Mouse (Mus musculus): ENCODE measurements around the gene Frmd8.

The Frmd8 gene

DNA sequence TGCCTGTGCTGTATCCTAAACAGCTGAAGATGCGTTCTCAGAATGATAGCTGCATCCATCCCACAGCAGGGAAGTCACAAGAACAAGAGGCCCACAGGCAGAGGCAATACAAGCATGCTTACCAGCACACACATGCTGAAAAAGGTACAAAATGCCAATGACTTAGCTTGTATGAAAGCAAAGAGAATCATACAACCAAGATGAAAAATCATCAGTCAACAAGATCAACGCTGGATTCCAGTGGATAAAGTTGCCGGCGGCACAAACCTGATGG is 36.2 kb downstream of the Frmd8 start:
- DNase-seq (ENCODE audit: low read depth, low spot score) = no peak

DNA sequence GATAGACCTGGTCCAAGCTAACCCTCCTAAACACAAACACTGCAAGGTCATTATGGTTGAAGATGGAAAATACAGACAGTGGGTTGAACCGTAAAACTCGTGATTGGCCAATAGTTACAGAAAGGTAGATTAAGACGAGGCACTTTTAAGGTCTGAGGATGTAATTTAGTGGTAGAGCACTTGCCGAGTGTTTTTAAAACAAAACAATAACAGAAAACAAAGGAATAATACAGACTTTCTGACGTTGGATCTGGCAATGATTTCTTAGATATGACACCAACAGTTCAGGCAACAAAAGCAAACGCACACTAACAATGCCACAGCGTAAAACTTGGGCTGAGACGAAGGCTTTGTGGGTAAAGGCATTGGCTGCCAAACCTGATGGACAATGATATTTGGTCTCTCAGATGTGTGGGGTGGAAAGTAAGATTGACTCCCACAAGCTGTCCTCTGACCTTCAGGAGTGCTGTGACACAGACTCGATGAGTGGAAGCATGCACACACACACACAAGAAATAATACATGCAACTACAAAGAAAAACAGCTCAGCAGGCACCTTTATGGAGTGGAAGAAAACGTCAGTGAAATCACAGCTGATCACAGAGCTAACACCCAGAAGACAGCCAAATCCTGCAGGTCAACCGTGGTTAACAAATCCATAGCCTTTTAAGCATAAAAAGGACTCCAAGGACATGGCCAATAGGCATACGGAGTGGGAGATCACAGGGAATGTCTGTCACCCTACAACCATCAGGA is 36.8 kb downstream of the Frmd8 start:
- no peak for DNase-seq (ENCODE audit: low read depth, low spot score)

DNA sequence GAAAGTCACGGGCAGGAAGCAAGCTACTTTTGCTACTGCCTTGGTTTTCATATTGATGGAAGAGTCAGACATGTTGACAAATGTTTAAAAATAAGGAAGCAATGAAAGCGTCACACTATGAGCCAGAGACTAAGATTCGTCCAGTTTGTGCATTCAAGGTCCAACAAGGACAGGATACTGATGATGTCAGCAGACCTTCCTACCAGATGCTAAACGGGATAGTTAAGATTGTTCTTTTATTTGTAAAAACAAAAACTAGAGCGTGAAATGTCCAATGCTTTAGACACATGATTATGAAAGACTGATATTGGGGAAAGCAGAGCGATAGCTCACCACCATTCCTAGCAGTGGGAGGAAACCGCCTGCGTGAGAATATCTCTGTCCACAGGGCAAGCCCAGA is 37.5 kb downstream of the Frmd8 start:
- no peak for DNase-seq (ENCODE audit: low read depth, low spot score)

DNA sequence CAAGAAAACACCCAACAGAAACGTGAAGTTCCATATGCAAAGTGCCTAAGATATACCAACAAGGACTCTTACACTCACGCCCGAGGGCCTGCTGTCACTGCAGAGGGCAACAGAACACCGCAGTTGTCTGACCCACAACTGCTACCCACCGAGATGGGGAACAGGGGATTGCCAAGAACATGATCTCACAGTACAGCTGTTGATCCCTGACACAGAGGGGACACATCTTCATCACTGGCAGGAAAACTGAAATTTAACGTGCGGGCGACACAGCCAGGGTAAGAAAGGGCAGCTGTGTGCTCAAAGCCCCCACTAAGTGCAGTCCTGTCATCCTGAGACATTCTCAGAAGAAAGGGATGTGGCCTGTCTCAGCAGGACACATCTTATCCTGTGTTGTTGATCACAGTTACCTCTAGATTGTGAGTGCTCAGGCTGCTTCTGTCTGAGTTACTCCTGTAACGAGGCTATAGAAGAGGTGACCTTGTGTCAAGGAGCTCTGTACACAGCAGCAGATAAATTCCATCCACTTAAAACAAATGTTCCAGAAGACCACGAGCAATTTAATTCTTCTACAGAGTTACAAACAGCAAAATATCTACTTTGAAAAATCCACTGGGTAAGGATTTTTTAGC is 38.0 kb downstream of the Frmd8 start:
- no peak for DNase-seq (ENCODE audit: low read depth, low spot score)

DNA sequence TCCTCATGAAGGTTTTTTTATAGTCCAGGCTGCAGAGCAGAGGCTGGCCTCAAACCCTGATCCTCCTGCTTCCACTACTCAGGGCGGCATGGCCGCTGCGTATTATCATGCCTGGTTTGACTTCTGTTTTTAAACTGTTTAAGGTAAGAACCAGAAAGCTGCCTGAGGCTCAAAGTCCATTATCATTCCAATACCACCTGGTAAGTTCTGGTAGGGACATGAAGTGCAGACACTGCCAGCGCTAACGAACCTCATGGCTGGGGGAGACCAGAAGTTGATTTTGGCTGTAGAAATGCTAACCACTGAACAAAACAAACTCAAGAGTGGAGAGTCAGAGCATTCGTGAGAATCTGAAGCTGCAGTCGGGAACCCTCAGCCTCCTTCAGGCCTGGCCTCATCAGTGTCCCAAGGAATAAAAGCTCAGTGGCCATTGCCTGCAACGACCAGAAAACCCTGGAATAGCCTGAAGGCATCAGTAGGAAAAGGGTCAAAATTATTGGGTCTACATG is 39.1 kb downstream of the Frmd8 start:
- no peak for DNase-seq (ENCODE audit: low read depth, low spot score)

DNA sequence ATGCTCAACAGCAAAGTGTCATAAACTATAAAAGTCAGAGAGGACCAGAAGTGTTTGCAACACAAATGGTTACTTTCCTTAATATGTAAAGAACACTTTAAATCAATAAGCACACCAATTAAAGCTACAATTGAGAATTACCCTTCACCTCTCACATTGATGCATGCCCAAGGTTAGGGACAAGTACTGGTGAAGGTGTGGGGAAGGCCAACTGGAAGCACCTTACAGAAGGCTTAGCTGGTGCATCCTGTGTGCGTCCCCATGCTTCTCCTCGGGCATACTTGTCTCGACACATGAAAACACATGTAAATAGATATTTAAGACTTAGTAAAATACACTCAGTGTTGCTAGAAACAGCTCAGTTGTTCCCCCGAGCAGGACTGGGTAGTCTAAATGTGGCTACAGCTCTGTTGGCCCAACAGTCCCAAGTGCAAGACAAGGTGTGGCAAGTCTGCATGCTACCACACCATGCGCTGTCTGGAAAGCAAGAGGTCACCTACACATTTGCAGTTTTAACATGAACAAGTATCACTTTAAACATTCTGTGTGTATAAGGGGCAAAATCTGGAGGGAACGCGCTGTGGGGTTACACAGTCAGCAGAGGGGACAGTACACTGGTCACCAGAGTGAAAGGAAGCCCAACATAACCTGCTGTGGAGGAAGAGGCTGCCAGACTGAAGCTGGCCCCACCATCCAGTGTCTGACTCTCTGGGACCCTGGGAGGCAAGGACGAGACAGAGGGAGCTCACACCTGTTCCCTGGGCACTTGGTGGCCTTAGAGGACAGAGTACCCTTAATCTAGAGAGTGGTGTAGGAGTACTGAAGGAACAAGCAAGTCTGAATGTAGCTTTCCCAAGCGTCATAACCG is 39.8 kb downstream of the Frmd8 start:
- DNase-seq (ENCODE audit: low read depth, low spot score) = no peak

DNA sequence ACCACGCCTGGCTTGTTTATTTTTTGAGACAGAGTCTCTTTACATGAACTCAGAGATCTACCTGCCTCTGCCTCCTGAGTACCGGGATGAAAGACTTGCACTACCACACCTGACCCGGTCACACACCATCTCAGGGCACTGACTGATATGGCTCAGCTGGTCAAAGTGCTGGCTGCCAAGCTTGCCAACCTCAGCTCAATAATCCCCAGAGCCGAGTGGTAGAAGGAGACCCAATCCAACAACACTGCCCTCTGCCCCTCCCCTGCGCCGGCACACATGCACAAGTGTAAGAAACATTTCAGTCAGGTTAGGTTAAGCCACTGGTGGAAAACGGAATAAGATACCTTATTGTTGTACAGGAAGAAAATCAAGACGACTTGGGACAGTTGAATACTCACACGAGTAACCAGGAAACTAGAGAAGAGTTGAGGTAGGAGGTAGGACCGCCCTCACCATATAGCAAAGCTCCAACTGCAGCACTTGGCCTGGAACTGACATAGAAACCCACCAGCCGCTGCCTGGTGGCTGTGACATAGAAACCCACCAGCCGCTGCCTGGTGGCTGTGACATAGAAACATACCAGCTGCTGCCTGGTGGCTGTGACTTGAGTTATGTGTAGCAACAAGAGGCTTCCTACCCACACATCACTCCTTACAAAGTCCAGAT is 40.7 kb downstream of the Frmd8 start:
- DNase-seq (ENCODE audit: low read depth, low spot score) = no peak

DNA sequence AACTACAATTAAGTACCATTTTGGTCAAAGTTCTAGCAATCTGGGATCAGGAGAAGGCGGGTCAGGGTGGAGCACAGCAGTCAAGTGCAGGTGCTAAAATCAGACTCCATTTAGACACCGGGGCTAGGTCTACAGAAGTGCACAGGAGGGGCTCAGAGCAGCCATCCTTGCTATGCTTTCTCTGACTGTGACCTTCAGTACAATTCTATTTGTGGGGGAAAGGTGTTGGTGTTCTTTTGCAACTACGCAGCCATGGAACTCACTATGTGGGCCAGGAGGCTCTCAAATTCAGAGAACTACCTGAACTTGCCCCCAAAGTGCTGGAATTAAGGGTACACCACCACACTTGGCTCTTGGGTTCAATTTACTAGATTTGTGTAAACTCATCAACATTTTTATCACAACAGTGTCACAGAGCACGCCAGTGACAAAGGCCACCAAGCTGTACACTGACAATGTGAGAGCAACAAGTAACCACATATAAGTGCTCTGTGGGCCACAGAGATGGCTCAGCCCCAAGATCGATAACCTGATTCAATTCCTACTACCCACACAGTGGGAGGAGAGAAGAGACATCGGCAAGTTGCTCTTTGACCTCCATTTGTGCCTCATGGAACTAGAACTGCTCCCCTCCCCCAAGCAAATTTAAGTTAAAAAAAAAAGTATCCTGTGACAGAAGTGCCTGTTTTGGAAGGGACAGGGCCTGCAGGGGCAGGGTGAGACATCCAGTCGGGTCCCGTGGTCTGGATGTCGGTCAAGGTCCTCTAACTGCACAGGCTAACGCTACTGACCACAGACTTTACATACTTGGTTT is 41.6 kb downstream of the Frmd8 start:
- DNase-seq (ENCODE audit: low read depth, low spot score) = peak; percentile 64

DNA sequence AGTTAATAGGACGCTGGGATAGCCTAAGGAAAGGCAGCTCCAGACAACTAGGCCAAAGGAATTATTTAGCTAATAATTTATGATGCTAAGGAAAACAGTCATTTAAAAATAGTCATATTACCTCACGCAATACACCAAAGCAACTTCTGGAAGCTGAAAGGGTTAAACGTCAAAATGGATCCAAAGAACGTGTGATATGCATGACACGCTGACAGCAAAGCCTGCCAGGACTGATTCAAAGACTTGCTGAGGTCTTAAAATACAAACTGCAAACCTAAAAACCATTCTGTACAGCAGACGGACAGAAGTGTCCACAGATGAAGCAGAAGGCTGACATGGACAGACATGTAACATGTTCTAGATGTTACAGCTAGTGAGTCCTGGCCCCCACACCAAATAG is 42.7 kb downstream of the Frmd8 start:
- DNase-seq (ENCODE audit: low read depth, low spot score) = no peak

DNA sequence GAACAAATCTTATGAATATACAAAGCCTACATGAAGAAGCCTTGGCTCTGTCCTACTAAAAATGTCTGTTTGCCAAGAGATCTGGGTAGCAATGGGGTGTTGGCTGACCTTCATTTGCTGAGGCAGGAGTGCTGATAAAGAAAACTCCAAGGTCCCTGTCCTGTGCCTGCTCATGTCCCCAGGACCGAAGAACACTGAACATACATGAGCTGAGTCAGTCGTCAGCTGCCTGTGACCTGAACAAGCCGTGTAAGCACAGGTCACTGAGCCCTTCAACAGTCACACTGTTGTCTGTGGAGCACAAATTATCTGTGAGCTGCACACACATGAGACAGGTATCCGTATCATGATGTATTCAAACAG is 43.1 kb downstream of the Frmd8 start:
- DNase-seq (ENCODE audit: low read depth, low spot score) = no peak

DNA sequence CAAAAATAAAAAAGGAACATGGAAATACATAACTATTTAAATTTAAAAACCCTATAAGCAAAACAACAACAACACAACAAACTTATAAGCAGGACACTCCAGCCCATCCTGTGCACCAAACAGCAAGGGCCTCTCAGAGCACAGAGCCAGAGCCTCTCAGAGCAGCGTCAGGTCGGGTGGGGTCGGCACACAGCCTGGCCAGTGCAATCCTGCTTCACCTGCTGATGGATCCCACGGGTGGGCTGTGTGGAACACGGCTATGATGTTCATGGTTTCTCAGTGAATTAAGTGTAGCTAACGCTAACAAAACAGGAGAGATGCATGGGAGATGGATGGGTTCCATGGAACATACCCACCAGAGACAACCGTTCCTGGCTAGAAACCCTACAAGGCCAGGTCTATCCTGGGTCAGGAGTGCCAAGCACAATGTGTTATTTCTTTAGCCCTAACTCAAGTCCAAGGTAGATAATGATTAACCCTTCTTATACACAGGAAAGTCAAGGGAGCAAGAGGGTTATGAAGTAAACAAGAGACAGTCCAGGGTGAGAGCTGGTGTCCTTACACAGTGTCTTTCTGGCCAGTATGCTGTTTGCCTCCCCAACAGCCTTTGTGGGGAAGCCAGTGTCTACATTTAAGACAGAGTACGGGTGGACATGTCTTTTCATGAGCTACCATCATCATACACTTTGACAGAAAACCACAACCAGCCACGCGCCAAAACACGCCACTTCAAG is 43.7 kb downstream of the Frmd8 start:
- no peak for DNase-seq (ENCODE audit: low read depth, low spot score)

DNA sequence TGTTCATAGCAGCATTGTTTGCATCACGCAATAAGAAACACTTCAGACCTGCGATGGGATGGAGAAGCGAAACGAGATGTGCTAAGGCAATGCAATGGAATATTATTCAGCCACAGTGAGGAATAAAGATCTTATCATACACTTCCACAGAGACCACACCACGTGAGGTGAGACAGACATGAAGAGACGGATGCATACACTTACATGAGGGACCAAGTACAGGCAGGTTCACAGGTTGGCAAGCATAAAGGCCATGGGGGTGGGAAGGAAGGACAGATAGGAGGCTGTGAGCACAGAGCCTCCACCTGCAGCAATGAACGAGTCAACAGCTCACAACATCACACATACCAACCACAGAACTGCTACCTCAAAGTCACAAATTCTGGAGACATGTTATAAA is 44.3 kb downstream of the Frmd8 start:
- no peak for DNase-seq (ENCODE audit: low read depth, low spot score)

DNA sequence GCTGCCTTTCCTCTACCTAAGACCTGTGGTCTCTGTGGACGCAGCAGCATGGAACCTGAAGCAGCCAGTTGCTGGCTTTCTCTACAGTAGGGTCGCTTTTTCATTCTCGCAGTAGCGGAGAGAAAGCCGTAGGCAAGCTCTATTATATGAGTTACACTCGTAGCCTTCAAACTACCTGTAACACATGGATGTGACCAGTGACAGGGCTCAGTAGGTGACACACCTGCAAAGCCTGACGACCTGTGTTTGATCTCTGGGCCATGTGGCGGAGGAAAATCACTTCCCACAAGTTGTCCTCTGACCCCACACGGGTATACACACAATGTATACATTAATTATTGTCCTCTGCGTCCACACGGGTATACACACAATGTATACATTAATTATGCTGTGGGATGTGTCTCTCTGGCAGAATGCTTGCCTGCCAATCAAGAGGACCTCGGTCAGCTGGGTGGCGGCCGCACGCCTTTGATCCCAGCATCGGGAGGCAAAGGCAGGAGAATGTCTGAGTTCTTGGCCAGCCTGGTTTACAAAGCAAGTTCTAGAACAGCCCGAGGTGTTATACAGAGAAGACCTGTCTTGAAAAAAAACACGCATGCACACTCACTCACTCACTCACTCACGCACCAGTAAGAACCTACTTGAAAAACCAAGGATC is 45.0 kb downstream of the Frmd8 start:
- no peak for DNase-seq (ENCODE audit: low read depth, low spot score)

DNA sequence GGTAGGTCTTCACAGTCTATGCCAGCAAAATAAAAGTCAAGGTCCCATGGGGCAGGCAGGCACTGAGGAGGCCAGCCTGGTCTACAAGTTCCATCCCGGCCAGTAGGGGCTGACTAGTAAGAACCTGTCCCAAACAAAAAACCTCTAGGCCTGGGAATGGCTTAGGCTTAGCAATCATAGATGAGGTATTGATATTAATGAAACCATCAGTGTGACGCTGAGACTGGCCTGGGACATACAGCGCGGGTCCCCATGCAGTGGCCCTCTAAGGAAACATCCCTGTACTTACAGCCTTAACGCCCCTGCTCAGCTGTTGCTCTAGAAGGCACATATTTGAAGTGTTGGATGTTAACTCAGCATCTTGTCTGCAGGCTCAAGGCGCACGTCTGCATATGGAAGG is 46.2 kb downstream of the Frmd8 start:
- no peak for DNase-seq (ENCODE audit: low read depth, low spot score)

DNA sequence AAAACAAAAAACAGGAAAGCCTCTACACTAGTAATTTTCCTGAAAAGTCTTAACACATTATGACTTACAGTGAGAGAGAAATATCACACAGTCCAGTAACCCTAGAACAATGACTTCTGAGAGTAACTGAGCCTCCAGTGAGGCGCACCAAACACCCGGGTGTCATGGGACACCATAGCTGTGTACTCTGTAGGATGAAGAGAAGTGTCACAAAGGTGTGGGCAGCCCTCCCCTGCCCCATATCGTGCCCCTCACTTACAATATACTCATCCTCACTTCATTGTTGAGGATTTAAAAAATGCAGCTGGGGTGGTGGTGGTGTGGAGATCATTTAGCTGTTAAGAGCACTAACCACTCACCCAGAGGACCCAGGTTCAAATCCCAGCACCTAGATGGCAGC is 46.9 kb downstream of the Frmd8 start:
- DNase-seq (ENCODE audit: low read depth, low spot score) = no peak

DNA sequence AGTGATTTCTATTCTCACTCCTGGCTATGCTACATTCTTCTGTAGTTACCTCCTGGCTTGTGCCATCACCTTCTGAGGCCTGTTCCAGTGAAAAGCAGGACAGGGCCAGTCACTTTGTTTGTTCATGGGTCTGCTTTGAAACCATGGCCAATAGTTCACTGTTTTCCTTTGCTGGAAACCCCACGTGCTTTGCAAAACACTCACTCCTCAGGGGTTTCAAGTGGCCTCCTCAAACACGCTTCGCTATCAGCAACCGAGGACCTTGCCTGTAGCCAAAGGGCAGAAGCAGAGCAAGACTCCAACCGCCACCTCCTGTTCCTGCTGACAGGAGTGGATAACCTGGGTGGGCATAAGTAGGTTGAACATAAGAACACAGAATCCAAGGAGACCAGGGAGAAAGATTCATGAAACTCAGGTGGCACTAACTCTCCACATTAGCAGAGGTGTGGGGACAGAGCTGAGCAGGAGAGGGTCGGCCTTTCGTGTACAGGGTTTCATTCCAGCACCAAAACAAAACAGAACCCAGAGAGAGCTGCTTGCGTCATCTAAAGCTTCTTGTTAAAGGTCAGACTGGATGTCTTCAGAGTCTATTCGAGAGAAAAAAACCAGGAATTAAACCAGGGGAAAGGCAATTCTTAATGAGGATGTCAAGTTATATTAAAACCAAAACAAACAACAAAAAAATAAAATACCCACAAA is 47.5 kb downstream of the Frmd8 start:
- DNase-seq (ENCODE audit: low read depth, low spot score) = no peak

DNA sequence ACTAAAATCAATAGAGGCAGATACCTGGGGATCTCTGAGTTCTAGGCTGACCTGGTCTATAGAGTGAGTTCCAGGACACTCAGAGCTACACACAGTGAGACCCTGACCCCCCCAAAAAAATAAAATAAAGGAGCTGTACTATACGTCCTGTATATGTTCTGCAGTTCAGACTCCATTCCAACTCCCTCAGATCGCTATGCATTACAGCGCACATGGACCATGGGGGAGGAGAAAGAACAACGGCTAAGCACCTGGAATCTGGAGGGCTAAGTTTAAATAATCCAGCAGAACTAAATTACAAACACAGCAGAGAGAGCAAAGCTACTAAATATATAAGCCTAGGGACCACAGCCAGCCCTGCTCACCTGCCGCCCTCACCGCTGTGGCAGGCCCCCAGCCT is 48.0 kb downstream of the Frmd8 start:
- no peak for DNase-seq (ENCODE audit: low read depth, low spot score)

DNA sequence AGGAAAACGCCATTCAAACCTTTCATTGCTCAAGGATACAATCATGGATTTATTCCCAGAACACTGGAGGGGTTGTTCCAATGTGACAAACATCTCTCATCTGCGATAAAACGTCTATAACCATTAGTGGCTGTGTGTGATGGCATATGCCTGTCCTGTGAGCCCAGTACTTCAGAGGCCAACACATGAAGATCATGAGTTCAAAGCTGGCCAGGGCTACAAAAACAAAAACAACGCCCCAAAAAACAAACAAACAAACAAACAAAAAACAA is 48.4 kb downstream of the Frmd8 start:
- no peak for DNase-seq (ENCODE audit: low read depth, low spot score)

DNA sequence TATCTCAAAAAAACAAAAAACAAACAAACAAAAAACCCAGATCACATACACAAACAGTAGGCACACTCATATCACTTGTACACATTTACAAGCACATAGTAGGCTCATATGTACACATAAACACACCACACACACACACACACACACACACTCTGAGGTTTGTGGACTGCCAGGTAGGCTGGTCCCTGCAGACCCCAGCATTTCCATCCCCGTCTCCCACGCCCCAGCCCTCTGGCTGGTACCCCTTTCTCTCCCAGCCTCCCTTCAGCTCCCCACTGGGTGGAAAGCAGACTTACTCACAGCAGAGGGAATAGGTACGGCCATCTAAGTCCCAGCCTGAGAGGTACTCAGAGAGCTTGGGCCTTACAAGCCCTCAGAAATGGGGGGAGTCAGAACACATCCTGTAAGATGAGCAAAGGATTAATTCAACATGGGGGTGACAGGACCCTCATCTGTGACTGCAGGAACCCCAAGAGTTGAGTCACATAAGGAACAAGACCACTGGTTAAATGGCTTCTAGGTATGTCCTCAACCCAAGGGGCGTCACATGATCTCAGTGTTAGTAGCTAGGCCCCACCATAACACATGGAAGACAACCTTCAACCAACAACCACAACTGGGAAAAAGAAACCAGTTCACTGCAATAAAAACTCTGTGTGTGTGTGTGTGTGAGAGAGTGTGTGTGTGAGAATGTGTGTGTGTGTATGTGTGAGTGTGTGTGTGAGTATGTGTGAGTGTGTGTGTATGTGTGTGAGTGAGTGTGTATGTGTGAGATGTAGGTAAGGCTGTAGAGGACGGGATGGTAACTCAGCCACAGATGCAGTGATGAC is 49.0 kb downstream of the Frmd8 start:
- DNase-seq (ENCODE audit: low read depth, low spot score) = no peak

All from CD4-positive helper T cell, adult 2 months (primary cell).